Mouse (Mus musculus): ENCODE measurements at regions not wholly inside any gene's neighbourhood (a gene's known extent, or its start where the extent isn't known, plus 50 kb on each side); places are given as distances from the start of the nearest gene placed in this dataset.

- Histone ChIP-seq H3K9ac (ENCODE audit: insufficient read depth, low read depth) (no peak overlapping the region), H3K27ac (ENCODE audit: insufficient read depth, low read depth) (no peak overlapping the region), H3K4me3 (replicated peaks in 1 of 3; ENCODE audit: low read depth in 2 of 3, low read length in 2 of 3, poor library complexity in 1 of 3) (no peak overlapping the region), H3K9me3 (replicated peaks; ENCODE audit: low read length) (peaks cover 12% of the 10 kb centered on the region), H3K4me2 (ENCODE audit: insufficient read depth, low read depth, poor library complexity, severe bottlenecking) (no peak overlapping the region), H3K79me2 (replicated peaks; ENCODE audit: control insufficient read depth, extremely low read depth, insufficient read depth, poor library complexity, severe bottlenecking) (no peaks in the 10 kb centered on the region), H3K27me3 (replicated peaks) (no peaks in the 10 kb centered on the region), H3K36me3 (replicated peaks in 1 of 2; ENCODE audit: control insufficient read depth in 1 of 2, insufficient read depth in 1 of 2, low read length in 1 of 2) (no peaks in the 10 kb centered on the region), H3K4me1 (ENCODE audit: control insufficient read depth in 1 of 2, insufficient read depth in 2 of 2) (no peaks in the 10 kb centered on the region)
- in situ Hi-C loops (cut with MboI; ENCODE audit: low pct_ligation_motif_present, low pct_unique_long_range_greater_than_20kb, low sequenced_read_pairs) (no loop called here), dilution Hi-C loops (cut with MboI; ENCODE audit: extremely low pct_ligation_motif_present, extremely low pct_unique_long_range_greater_than_20kb, low sequenced_read_pairs) (no loop called here)
- no peak for DNase-seq (ENCODE audit: extremely low read depth)
- TF ChIP-seq POLR2A (IDR thresholded peaks at IDR 0.05; ENCODE audit: low read depth, low read length): no peak
- no peak for TF ChIP-seq SIN3A (IDR thresholded peaks at IDR 0.05; ENCODE audit: low read length)
- TF ChIP-seq E2F4 (IDR thresholded peaks at IDR 0.05; ENCODE audit: insufficient replicate concordance, low read depth, low read length): no peak
- no peak for TF ChIP-seq ZKSCAN1 (IDR thresholded peaks at IDR 0.05; ENCODE audit: borderline replicate concordance, low read depth, low read length)
- no peak for TF ChIP-seq MEF2A (IDR thresholded peaks at IDR 0.05; ENCODE audit: borderline replicate concordance, low read depth, low read length)
- TF ChIP-seq EP300 (IDR thresholded peaks at IDR 0.05; ENCODE audit: low read length): no peak
- TF ChIP-seq MAX (IDR thresholded peaks at IDR 0.05; ENCODE audit: low read length): no peak
- no peak for TF ChIP-seq CTCF (conservative IDR thresholded peaks at IDR 0.05 in 1 of 2, IDR thresholded peaks at IDR 0.05 in 1 of 2; ENCODE audit: low read depth in 2 of 2, low read length in 2 of 2)
- TF ChIP-seq USF1 (IDR thresholded peaks at IDR 0.05; ENCODE audit: low read depth, low read length): no peak
- TF ChIP-seq UBTF (IDR thresholded peaks at IDR 0.05; ENCODE audit: low read depth, low read length): no peak
- TF ChIP-seq NRF1 (IDR thresholded peaks at IDR 0.05; ENCODE audit: low read depth, low read length): no peak
Observed at GRCm38 (mm10) chr1:149556381-149556780, 404.7 kb downstream of the Pla2g4a start.

DNA sequence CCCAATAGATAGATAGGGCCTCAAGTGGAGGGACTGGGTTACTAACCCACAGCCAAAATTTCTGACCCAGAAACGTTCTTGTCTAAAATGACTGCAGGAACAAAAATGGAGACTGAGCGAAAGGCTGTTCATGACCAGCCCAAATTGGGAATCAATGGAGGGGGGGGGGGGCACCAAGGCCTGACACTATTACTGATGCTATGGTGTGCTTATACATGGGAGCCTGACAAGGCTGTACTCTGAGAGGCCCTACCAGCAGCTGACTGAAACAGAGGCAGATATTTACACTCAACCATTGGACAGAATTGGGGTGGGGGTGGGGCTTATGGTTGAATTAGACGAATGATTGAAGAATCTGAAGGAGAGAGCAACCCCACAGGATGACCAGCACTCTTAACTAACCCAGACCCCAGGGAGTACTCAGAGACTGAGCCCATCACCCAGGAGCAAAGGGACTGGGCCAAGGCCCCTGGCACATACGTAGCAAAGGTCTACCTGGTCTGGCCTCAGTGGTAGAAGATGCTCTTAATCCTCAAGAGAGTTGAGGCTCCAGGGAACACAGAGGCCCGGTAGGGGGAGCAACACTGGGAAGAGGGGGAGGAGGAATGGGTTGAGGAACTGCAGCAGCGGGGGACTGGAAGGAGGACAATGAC is 405.6 kb downstream of the Pla2g4a start:
- in situ Hi-C loops (cut with MboI; ENCODE audit: low pct_ligation_motif_present, low pct_unique_long_range_greater_than_20kb, low sequenced_read_pairs): no loop called here
- no peak for DNase-seq (ENCODE audit: extremely low read depth)
- Histone ChIP-seq H3K79me2 (replicated peaks; ENCODE audit: control insufficient read depth, extremely low read depth, insufficient read depth, poor library complexity, severe bottlenecking) (no peaks in the 10 kb centered on the region), H3K4me2 (ENCODE audit: insufficient read depth, low read depth, poor library complexity, severe bottlenecking) (no peak overlapping the region), H3K27me3 (replicated peaks) (no peaks in the 10 kb centered on the region), H3K9me3 (replicated peaks; ENCODE audit: low read length) (peaks cover 12% of the 10 kb centered on the region), H3K4me1 (ENCODE audit: control insufficient read depth in 1 of 2, insufficient read depth in 2 of 2) (no peaks in the 10 kb centered on the region), H3K9ac (ENCODE audit: insufficient read depth, low read depth) (no peak overlapping the region), H3K4me3 (replicated peaks in 1 of 3; ENCODE audit: low read depth in 2 of 3, low read length in 2 of 3, poor library complexity in 1 of 3) (no peak overlapping the region), H3K36me3 (replicated peaks in 1 of 2; ENCODE audit: control insufficient read depth in 1 of 2, insufficient read depth in 1 of 2, low read length in 1 of 2) (no peaks in the 10 kb centered on the region), H3K27ac (ENCODE audit: insufficient read depth, low read depth) (no peak overlapping the region)
- dilution Hi-C loops (cut with MboI; ENCODE audit: extremely low pct_ligation_motif_present, extremely low pct_unique_long_range_greater_than_20kb, low sequenced_read_pairs): no loop called here
- TF ChIP-seq GABPA (IDR thresholded peaks at IDR 0.05; ENCODE audit: insufficient replicate concordance, low read depth, low read length) (no peak), IRF4 (IDR thresholded peaks at IDR 0.05; ENCODE audit: low read depth, low read length) (no peak), ETS1 (conservative IDR thresholded peaks at IDR 0.05; ENCODE audit: low read depth, low read length) (no peak), CTCF (conservative IDR thresholded peaks at IDR 0.05 in 1 of 2, IDR thresholded peaks at IDR 0.05 in 1 of 2; ENCODE audit: low read depth in 2 of 2, low read length in 2 of 2) (no peak), MAZ (IDR thresholded peaks at IDR 0.05; ENCODE audit: low read depth, low read length) (no peak), ZKSCAN1 (IDR thresholded peaks at IDR 0.05; ENCODE audit: borderline replicate concordance, low read depth, low read length) (no peak), EP300 (IDR thresholded peaks at IDR 0.05; ENCODE audit: low read length) (no peak)

Measured in CH12.LX (cell line).